Mouse (Mus musculus) lung, postnatal 0 days (tissue): ENCODE measurements around the gene Gm10964.

ENCODE experiments used
- CTCF ChIP-seq: IDR thresholded peaks from 2 replicates; pipeline ENCODE4 v1.5.1; 2016; ENCODE audit warnings: antibody characterized with exemption, mild to moderate bottlenecking
- EP300 ChIP-seq: IDR thresholded peaks from 2 replicates; pipeline ENCODE4 v1.6.1; 2016; ENCODE audit warnings: antibody characterized with exemption, mild to moderate bottlenecking, control low read depth

GRCm38 (mm10) chr3:103777940-103778339, 38.8 kb downstream of the Gm10964 start:
- TF ChIP-seq CTCF (no peak), EP300 (no peak)
